Comparison of ENCODE assay signal across 19 mouse cellular contexts in genomic region chr1:131624175-131624835, GRCm38 (mm10). TPM values are rescaled to one million over a fixed set of nuclear protein-coding genes. Genes with fewer than 3 reads are reported as not detected.
DNase-seq lines count a peak whose midpoint lies in the region; ATAC-seq and TF ChIP-seq lines count a peak whose summit lies in the region.
"Had no signal": no experiment of that assay in that cellular context is flagged by ENCODE, and none has a peak within 500 bp of the region (broad histone marks: within the 10 kb centered on the region; RNA-seq: fewer than 3 reads in every experiment).

No protein-coding gene starts in this region.

- peaks cover 11% of the 10 kb centered on the region for H3K4me1 ChIP-seq in heart, embryonic 13.5 days
- peaks cover 14% of the 10 kb centered on the region; the same call in 1 of the 2 replicates for H3K4me1 ChIP-seq in liver, postnatal 0 days (ENCODE audit: insufficient read depth)
- peaks cover 10% of the 10 kb centered on the region for H3K4me1 ChIP-seq in embryonic facial prominence, embryonic 10.5 days
- H3K4me1 ChIP-seq: embryonic facial prominence, embryonic 12.5 days; forebrain, embryonic 15.5 days; hindbrain, embryonic 15.5 days had no signal

- no peak for TF ChIP-seq EP300 in liver, postnatal 0 days (IDR thresholded peaks at IDR 0.05; ENCODE audit: low read depth)

- H3K4me3 ChIP-seq in heart, embryonic 13.5 days = no peak overlapping the region
- H3K4me3 ChIP-seq in liver, postnatal 0 days (ENCODE audit: low read depth, low read length) = no peak overlapping the region
- H3K4me3 ChIP-seq in embryonic facial prominence, embryonic 10.5 days = no peak overlapping the region
- H3K4me3 ChIP-seq: embryonic facial prominence, embryonic 12.5 days; forebrain, embryonic 15.5 days; hindbrain, embryonic 15.5 days had no signal

- H3K27ac ChIP-seq in heart, embryonic 13.5 days (replicated peaks) = no peak overlapping the region
- peak overlapping the region; percentile 69 for H3K27ac ChIP-seq in liver, postnatal 0 days (ENCODE audit: low read depth)
- no peak overlapping the region for H3K27ac ChIP-seq in embryonic facial prominence, embryonic 10.5 days (replicated peaks)
- H3K27ac ChIP-seq: embryonic facial prominence, embryonic 12.5 days; forebrain, embryonic 15.5 days; hindbrain, embryonic 15.5 days had no signal

- WGBS in heart, embryonic 13.5 days = 39% methylated on average over 3 of the region's 3 CpGs
- WGBS in liver, postnatal 0 days (ENCODE audit: insufficient replicate concordance) = 42% methylated on average over 3 of the region's 3 CpGs
- WGBS in embryonic facial prominence, embryonic 10.5 days = 61% methylated on average over 3 of the region's 3 CpGs

- no peak overlapping the region for H3K9ac ChIP-seq in heart, embryonic 13.5 days
- H3K9ac ChIP-seq in liver, postnatal 0 days (replicated peaks) = no peak overlapping the region
- H3K9ac ChIP-seq: embryonic facial prominence, embryonic 12.5 days; forebrain, embryonic 15.5 days; hindbrain, embryonic 15.5 days had no signal

- H3K9me3 ChIP-seq in heart, embryonic 13.5 days = no peaks in the 10 kb centered on the region
- no peaks in the 10 kb centered on the region for H3K9me3 ChIP-seq in liver, postnatal 0 days (ENCODE audit: low read length)
- H3K9me3 ChIP-seq in embryonic facial prominence, embryonic 10.5 days = no peaks in the 10 kb centered on the region
- H3K9me3 ChIP-seq: embryonic facial prominence, embryonic 12.5 days; hindbrain, embryonic 15.5 days had no signal

- no peak for TF ChIP-seq CTCF in liver, postnatal 0 days (IDR thresholded peaks at IDR 0.05; ENCODE audit: low read depth)

- peak overlapping the region; percentile 16; the same call in 1 of the 2 replicates for H3K4me2 ChIP-seq in heart, embryonic 13.5 days
- no peak overlapping the region for H3K4me2 ChIP-seq in liver, postnatal 0 days (ENCODE audit: low read depth, low read length)
- H3K4me2 ChIP-seq: embryonic facial prominence, embryonic 12.5 days; forebrain, embryonic 15.5 days; hindbrain, embryonic 15.5 days had no signal

- DNase-seq in heart, adult 8-10 months (ENCODE audit: low spot score) = no peak
- no peak for DNase-seq in liver, postnatal 0 days
- no peak for DNase-seq in liver
- DNase-seq in embryonic facial prominence, embryonic 10.5 days (ENCODE audit: low spot score) = peak; percentile 25
- DNase-seq in kidney, adult 9 months = no peak
- DNase-seq: adrenal gland, adult 2 months; adrenal gland, postnatal 25 days; cerebellum, adult 2 months; cerebellum, postnatal 10 days; gastrocnemius, postnatal 36 days had no signal

- no peaks in the 10 kb centered on the region for H3K27me3 ChIP-seq in heart, embryonic 13.5 days (replicated peaks)
- H3K27me3 ChIP-seq in liver, postnatal 0 days (ENCODE audit: insufficient read depth, low read length) = no peaks in the 10 kb centered on the region
- no peaks in the 10 kb centered on the region for H3K27me3 ChIP-seq in embryonic facial prominence, embryonic 10.5 days (replicated peaks; ENCODE audit: low read depth, poor library complexity, severe bottlenecking)
- H3K27me3 ChIP-seq: embryonic facial prominence, embryonic 12.5 days; forebrain, embryonic 15.5 days; hindbrain, embryonic 15.5 days had no signal

- no peak for ATAC-seq in heart, embryonic 13.5 days (ENCODE audit: extremely low read depth, insufficient number of reproducible peaks, low FRiP score, low TSS enrichment)
- peak; percentile 67 for ATAC-seq in liver, postnatal 0 days
- ATAC-seq: forebrain, embryonic 15.5 days had no signal

- H3K36me3 ChIP-seq in heart, embryonic 13.5 days = no peaks in the 10 kb centered on the region
- no peaks in the 10 kb centered on the region for H3K36me3 ChIP-seq in liver, postnatal 0 days (replicated peaks; ENCODE audit: insufficient read depth, low read length)
- H3K36me3 ChIP-seq in embryonic facial prominence, embryonic 10.5 days (replicated peaks) = no peaks in the 10 kb centered on the region
- H3K36me3 ChIP-seq: embryonic facial prominence, embryonic 12.5 days; forebrain, embryonic 15.5 days; hindbrain, embryonic 15.5 days had no signal

RNA-seq across cellular contexts. Expression of gene Ctse, which starts 13.8 kb away (rescaled TPM):
- polyA plus RNA-seq in heart, embryonic 13.5 days (2015; fragmentation: Nextera tagmentation; extraction: Ambion mirVana) = 0.55 and 0.60 TPM in 2 replicates
- total RNA-seq in heart, adult 8-10 months (2022) = 1 to 10 TPM in 1 of 4 experiments, under 1 TPM in 3; 0.27 to 1.3 (median 0.80) TPM
- polyA plus RNA-seq in liver, postnatal 0 days (2015; fragmentation: Nextera tagmentation; extraction: Ambion mirVana) = 69.2 and 76.3 TPM in 2 replicates
- polyA plus RNA-seq in embryonic facial prominence, embryonic 10.5 days (2016; fragmentation: Nextera tagmentation; extraction: Ambion mirVana) = 0.06 TPM in 1 of 2 replicates, not detected in the other
- total RNA-seq: ES-E14; gastrocnemius, adult 8-10 months had no signal
- polyA plus RNA-seq: forebrain, embryonic 15.5 days; hindbrain, embryonic 15.5 days had no signal

RNA-seq across cellular contexts. Expression of gene Avpr1b, which starts 25.3 kb away (rescaled TPM):
- polyA plus RNA-seq in heart, embryonic 13.5 days (2015; fragmentation: Nextera tagmentation; extraction: Ambion mirVana) = not detected in 2 replicates
- total RNA-seq in heart, adult 8-10 months (2022) = not detected
- polyA plus RNA-seq in liver, postnatal 0 days (2015; fragmentation: Nextera tagmentation; extraction: Ambion mirVana) = not detected in 2 replicates
- 0.08 TPM in 1 of 2 replicates, not detected in the other for polyA plus RNA-seq in embryonic facial prominence, embryonic 10.5 days (2016; fragmentation: Nextera tagmentation; extraction: Ambion mirVana)
- total RNA-seq: adrenal gland, adult 2 months; adrenal gland, postnatal 25 days; ES-E14; gastrocnemius, adult 8-10 months; gastrocnemius, postnatal 36 days; heart, postnatal 25 days had no signal
- polyA plus RNA-seq: adrenal gland, adult 2 months; cerebellum, adult 2 months; embryonic facial prominence, embryonic 12.5 days; forebrain, embryonic 15.5 days; heart, embryonic 16.5 days; hindbrain, embryonic 11.5 days; hindbrain, embryonic 15.5 days had no signal

Comparison
In these comparisons a context has a peak if more than half of its experiments do, and no peak if none do; other contexts are left out.
1. RNA of gene Ctse, which starts 13.8 kb away (polyA plus RNA-seq): 69.2 to 76.3 TPM in liver, postnatal 0 days; 0.55 to 0.60 TPM in heart, embryonic 13.5 days and 0.06 TPM in embryonic facial prominence, embryonic 10.5 days; every median in the first group is over 10 times any median in the second.